Mouse (Mus musculus) neural tube, embryonic 15.5 days (tissue): Measurements from ENCODE around the gene Slc1a3. TPM values are rescaled to one million over a fixed set of nuclear protein-coding genes. Genes with fewer than 3 reads are reported as not detected.

Experiments
- ATAC-seq: fragments of 200-750 bp; cut with Nextera tagmentation; 2 replicates; pipeline ENCODE4 v1.8.0; 2017; ENCODE audit warnings: mild to moderate bottlenecking, moderate TSS enrichment, moderate library complexity; ENCODE audit not compliant: low FRiP score
- H3K27ac ChIP-seq: fragments of 300-500 bp; sonication (generic); replicated peaks from 2 replicates; pipeline ENCODE4 v1.5.1; 2015; ENCODE audit warnings: mild to moderate bottlenecking, inconsistent platforms
- H3K27me3 ChIP-seq: fragments of 300-500 bp; sonication (generic); replicated peaks from 2 replicates; pipeline ENCODE4 v1.6.1; 2015; ENCODE audit warnings: inconsistent platforms
- H3K36me3 ChIP-seq: fragments of 300-500 bp; sonication (generic); 2 replicates; pipeline ENCODE4 v1.6.1; 2015; ENCODE audit warnings: inconsistent platforms
- H3K4me1 ChIP-seq: fragments of 300-500 bp; sonication (generic); 2 replicates; pipeline ENCODE4 v1.6.1; 2015; ENCODE audit warnings: inconsistent platforms
- H3K4me2 ChIP-seq: fragments of 300-500 bp; sonication (generic); 2 replicates; pipeline ENCODE4 v1.6.1; 2015; ENCODE audit warnings: inconsistent platforms, mild to moderate bottlenecking, moderate library complexity
- H3K4me3 ChIP-seq: fragments of 300-500 bp; sonication (generic); replicated peaks from 2 replicates; pipeline ENCODE4 v1.5.1; 2015; ENCODE audit warnings: mild to moderate bottlenecking, inconsistent platforms
- H3K9ac ChIP-seq: fragments of 300-500 bp; sonication (generic); replicated peaks from 2 replicates; pipeline ENCODE4 v1.6.1; 2015; ENCODE audit warnings: mild to moderate bottlenecking, inconsistent platforms
- H3K9me3 ChIP-seq: fragments of 300-500 bp; sonication (generic); replicated peaks from 2 replicates; pipeline ENCODE4 v1.6.1; 2016; ENCODE audit warnings: inconsistent platforms
- WGBS: fragments of 180-500 bp; shearing (Covaris S2); methylation state at CpG from one replicate; pipeline ENCODE4 v1.1.7; 2015; ENCODE audit warnings: mixed read lengths; 5-methylcytosine and 5-hydroxymethylcytosine counted together
- polyA plus RNA-seq: library from polyadenylated mRNA; unstranded; fragments of >200 nt; fragmentation: Nextera tagmentation; extraction: Ambion mirVana; gene quantifications from 2 replicates; pipeline ENCODE4 v1.2.1, GENCODE M21; 2015

Gene Slc1a3
- polyA plus RNA-seq, 1 experiment from 2014 or later: 174 TPM

DNA sequence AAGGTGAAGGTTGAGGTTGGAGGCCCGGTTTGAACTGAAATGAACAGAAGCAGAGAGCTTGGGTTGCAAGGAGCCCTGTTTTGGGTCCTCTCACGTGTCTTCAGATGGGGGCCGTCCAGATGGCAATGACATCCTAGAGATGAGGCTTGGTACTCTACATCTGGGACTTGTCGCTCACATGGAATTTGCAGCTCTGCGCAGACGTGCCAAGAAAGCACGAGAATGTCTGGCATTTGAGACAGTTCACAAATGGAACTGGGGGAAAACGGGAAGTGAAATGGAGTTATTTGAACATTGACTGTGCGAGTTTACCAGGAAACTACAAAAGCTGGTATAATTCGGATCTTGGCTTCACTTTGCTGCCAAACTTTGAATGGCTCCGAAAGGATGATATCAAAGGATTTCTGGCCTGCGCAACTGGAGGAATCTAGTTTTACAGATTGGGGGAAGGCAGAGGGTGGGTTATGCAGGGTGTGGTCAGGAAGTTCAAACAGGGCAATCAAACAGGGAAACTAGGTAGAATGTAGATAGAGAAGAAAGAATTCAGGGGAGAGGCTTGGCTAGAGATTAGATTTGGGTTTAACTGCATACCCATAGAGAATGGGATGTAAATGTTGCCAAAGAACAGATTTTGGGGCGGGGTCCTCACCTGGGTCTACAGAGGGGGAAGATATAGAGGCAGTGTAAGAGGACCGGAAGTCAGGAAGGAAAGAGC, 12.0 kb upstream of the Slc1a3 start:
- Histone ChIP-seq H3K27me3 (no peaks in the 10 kb centered on the region), H3K9me3 (no peaks in the 10 kb centered on the region), H3K4me2 (no peak overlapping the region), H3K4me3 (no peak overlapping the region), H3K36me3 (no peaks in the 10 kb centered on the region), H3K9ac (no peak overlapping the region), H3K4me1 (no peaks in the 10 kb centered on the region), H3K27ac (no peak overlapping the region)
- ATAC-seq: no peak
- WGBS: 93% methylated on average over 14 of the region's 14 CpGs

DNA sequence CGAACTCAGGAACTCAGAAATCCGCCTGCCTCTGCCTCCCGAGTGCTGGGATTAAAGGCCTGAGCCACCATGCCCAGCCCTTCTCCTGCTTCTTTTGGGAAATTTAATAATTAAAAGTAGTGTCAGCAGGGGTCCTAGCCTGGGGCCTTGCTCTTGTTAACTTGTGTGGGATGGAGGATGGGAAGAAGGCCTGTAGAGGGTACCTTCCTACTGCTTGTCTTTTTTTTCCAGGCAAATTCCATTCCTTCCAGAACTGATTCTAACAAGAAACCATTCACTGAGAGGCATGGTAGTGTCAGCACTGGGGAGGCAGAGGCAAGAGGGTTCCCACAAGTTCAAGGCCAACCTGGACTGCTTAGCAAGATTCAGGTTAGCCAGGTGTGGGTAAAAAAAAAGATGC, 11.2 kb upstream of the Slc1a3 start:
- Histone ChIP-seq H3K36me3 (no peaks in the 10 kb centered on the region), H3K9me3 (no peaks in the 10 kb centered on the region), H3K27me3 (no peaks in the 10 kb centered on the region), H3K4me2 (no peak overlapping the region), H3K4me1 (peaks cover 7% of the 10 kb centered on the region), H3K9ac (no peak overlapping the region), H3K27ac (no peak overlapping the region), H3K4me3 (no peak overlapping the region)
- ATAC-seq: no peak
- WGBS: 93% methylated on average over 3 of the region's 3 CpGs

- 33% methylated on average over 3 of the region's 3 CpGs for WGBS
- H3K27ac ChIP-seq: no peak overlapping the region
- H3K9ac ChIP-seq: no peak overlapping the region
- H3K4me1 ChIP-seq: peaks cover 11% of the 10 kb centered on the region
- ATAC-seq: no peak
- H3K4me2 ChIP-seq: no peak overlapping the region
- H3K9me3 ChIP-seq: no peaks in the 10 kb centered on the region
- no peaks in the 10 kb centered on the region for H3K27me3 ChIP-seq
- no peak overlapping the region for H3K4me3 ChIP-seq
- no peaks in the 10 kb centered on the region for H3K36me3 ChIP-seq
Measured at GRCm38 (mm10) chr15:8721005-8721404, 10.4 kb upstream of the Slc1a3 start.

DNA sequence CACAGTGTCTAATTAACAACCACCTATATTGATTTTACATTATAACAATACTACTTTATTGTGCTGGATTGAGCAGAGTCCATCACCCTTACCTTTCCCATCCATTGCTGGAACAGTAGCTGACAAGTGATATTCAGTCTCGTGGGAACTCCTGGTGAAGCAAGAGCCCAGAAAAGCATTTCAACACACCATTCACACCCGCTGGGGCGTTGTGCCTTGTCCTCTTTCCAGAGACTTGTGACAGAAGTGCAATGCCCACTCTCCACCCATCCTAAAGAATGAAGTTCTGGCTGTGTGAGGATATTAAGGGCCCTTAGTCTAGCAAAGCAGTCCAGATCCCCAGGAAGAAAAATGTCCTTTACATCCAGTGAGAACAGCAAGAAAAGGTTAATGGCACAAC, 7.9 kb upstream of the Slc1a3 start:
- Histone ChIP-seq H3K4me1 (peaks cover 11% of the 10 kb centered on the region), H3K9ac (no peak overlapping the region), H3K36me3 (no peaks in the 10 kb centered on the region), H3K27ac (no peak overlapping the region), H3K4me2 (no peak overlapping the region), H3K9me3 (no peaks in the 10 kb centered on the region), H3K4me3 (no peak overlapping the region), H3K27me3 (no peaks in the 10 kb centered on the region)
- 82% methylated on average over 3 of the region's 3 CpGs for WGBS
- no peak for ATAC-seq

DNA sequence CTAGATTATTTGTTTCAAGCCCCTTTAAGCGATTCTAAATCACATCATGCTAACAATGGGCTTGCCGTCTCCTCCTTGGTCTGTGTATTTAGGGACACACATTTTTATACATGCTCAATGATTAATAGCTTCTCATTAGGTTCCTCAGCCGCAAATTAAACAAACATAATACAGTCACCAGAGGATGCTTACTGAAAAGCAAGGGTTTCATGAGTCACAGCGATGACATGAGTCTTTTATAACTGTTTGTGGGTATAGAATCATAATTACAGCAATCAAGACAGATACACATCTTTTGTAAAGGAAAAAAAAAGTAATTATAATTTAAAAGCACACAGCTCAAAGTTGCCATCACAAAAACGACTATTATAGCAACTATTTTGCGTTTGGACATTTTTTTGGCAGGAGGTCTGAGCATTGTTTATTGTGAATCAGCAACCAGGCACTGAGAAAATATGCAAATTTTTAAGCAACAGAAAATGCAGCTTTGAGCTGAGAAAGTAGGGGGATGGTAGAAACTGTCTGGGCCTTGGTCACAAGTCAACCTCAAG, 6.5 kb upstream of the Slc1a3 start:
- Histone ChIP-seq H3K27ac (no peak overlapping the region), H3K9me3 (no peaks in the 10 kb centered on the region), H3K9ac (no peak overlapping the region), H3K27me3 (no peaks in the 10 kb centered on the region), H3K4me1 (peaks cover 11% of the 10 kb centered on the region), H3K4me2 (peak overlapping the region; percentile 45), H3K4me3 (no peak overlapping the region), H3K36me3 (no peaks in the 10 kb centered on the region)
- peak; percentile 51; the same call in 1 of the 2 replicates for ATAC-seq
- WGBS: 13% methylated on average over 6 of the region's 6 CpGs

- H3K27ac ChIP-seq: no peak overlapping the region
Measured at GRCm38 (mm10) chr15:8716330-8716964, 5.9 kb upstream of the Slc1a3 start.

DNA sequence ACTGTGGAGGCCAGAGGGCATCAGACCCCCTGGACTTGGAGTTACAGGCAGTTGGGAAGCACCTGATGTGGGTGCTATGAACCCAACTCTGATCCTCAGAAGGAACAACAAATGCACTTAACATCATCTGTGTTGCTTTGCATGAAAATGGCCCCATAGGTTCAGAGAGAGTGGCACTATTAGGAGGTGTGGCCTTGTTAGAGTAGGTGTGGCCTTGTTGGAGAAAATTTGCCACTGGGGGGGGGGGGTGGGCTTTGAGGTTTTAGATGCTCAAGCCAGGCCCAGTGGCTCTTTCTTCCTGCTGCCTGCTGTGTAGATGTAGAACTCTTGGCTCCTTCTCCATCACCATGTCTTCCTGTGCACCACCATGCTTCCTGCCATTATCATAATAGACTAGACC, 5.1 kb upstream of the Slc1a3 start:
- H3K4me3 ChIP-seq: no peak overlapping the region
- no peak for ATAC-seq
- H3K4me2 ChIP-seq: no peak overlapping the region
- H3K27ac ChIP-seq: no peak overlapping the region
- H3K36me3 ChIP-seq: no peaks in the 10 kb centered on the region
- no peaks in the 10 kb centered on the region for H3K27me3 ChIP-seq
- H3K4me1 ChIP-seq: peaks cover 15% of the 10 kb centered on the region
- H3K9ac ChIP-seq: no peak overlapping the region
- no peaks in the 10 kb centered on the region for H3K9me3 ChIP-seq

More at GRCm38 (mm10) chr15:8716330-8716964, 5.9 kb upstream of the Slc1a3 start:
- no peaks in the 10 kb centered on the region for H3K9me3 ChIP-seq
- ATAC-seq: peak; percentile 43; the same call in 1 of the 2 replicates
- H3K4me1 ChIP-seq: peaks cover 11% of the 10 kb centered on the region
- WGBS: 5% methylated on average over 12 of the region's 12 CpGs
- H3K4me3 ChIP-seq: no peak overlapping the region
- no peaks in the 10 kb centered on the region for H3K27me3 ChIP-seq
- H3K36me3 ChIP-seq: no peaks in the 10 kb centered on the region
- peak overlapping the region; percentile 45 for H3K4me2 ChIP-seq
- H3K9ac ChIP-seq: no peak overlapping the region

DNA sequence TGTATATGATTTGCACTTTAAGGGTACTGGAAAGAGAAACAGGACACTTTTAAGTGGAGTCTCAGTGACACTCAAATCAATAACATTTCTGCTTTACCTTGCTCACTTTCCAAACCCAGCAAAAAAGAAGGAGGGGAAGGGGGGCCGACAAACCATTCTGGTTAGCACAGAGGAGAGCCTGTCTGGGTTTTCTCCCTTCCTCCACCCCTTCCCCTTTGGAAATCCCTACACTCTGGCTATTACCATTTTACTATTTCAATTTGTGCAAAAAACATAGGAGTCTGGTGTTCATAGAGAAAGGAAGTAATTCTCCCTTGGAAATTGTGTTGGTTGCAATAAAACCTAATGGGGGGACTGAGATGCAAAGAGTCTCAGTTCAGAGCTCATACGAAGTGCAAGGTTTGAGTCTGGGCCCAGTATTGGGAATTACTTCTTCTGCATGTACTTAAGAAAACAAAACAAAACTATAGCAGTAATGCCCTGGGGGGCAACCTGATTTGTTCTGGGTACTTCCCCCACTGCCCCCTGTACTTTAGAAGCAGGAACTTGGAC, 1.9 kb upstream of the Slc1a3 start:
- Histone ChIP-seq H3K27me3 (no peaks in the 10 kb centered on the region; the same call in 1 of the 2 replicates), H3K4me3 (no peak overlapping the region), H3K9me3 (no peaks in the 10 kb centered on the region), H3K4me1 (peaks cover 23% of the 10 kb centered on the region), H3K9ac (no peak overlapping the region), H3K36me3 (no peaks in the 10 kb centered on the region), H3K27ac (no peak overlapping the region), H3K4me2 (no peak overlapping the region)
- 40% methylated on average over 2 of the region's 2 CpGs for WGBS
- no peak for ATAC-seq

- WGBS: 71% methylated on average over 9 of the region's 9 CpGs
- Histone ChIP-seq H3K9ac (no peak overlapping the region), H3K36me3 (no peaks in the 10 kb centered on the region), H3K27ac (no peak overlapping the region), H3K27me3 (no peaks in the 10 kb centered on the region; the same call in 1 of the 2 replicates), H3K9me3 (no peaks in the 10 kb centered on the region), H3K4me1 (peaks cover 16% of the 10 kb centered on the region), H3K4me2 (peak overlapping the region; percentile 22; the same call in 1 of the 2 replicates), H3K4me3 (no peak overlapping the region)
- no peak for ATAC-seq
Measured at GRCm38 (mm10) chr15:8711630-8712310, 1.2 kb upstream of the Slc1a3 start.

DNA sequence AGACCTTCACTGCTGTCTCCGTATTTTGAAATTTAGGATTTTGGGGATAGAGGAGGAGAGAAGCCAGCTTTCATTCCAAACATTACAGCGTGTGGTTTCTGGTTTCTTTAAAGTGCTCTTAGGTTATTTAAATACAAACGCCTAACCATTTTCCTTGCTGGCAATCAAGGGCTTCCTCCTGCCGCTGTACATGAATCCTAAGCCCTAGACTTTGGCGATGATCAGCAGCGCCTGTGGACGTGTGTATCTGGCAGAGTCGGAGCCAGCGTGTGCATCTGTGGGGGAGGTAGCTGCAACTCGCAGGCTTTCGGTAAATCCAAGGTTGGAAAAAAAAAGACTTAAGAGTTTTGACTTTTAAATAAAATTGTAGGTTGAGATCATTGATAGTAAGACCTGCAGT, 986 bp downstream of the Slc1a3 start:
- no peaks in the 10 kb centered on the region for H3K36me3 ChIP-seq
- 1% methylated on average over 11 of the region's 11 CpGs for WGBS
- ATAC-seq: peak; percentile 67; the same call in 1 of the 2 replicates
- H3K9ac ChIP-seq: peak overlapping the region; percentile 42
- H3K27ac ChIP-seq: peak overlapping the region; percentile 38; the same call in 1 of the 2 replicates
- H3K4me3 ChIP-seq: peak overlapping the region; percentile 52
- peak overlapping the region; percentile 83 for H3K4me2 ChIP-seq
- no peaks in the 10 kb centered on the region for H3K9me3 ChIP-seq
- H3K4me1 ChIP-seq: peaks cover 13% of the 10 kb centered on the region
- no peaks in the 10 kb centered on the region; the same call in 1 of the 2 replicates for H3K27me3 ChIP-seq

DNA sequence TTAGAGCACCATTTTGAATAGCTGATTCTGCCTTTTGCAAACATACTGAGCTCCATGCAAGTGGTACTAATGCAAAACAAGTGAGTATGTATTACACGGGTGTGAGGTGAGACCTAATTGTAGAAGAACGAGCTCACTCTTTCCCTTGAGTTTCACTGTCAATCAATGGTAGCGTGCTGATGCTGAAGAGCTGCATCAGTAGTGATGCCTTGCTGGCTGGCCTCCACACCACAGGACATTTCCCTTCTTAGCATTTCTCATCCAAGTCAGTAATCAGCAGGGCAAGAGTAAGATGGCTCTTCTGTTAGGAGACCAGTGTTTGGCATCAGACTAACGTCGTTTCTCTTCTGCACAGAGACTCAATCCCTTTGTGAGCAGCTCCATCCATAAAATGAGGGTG, 4.0 kb downstream of the Slc1a3 start:
- WGBS: 70% methylated on average over 5 of the region's 5 CpGs

More for the DNA sequence above, 4.0 kb downstream of the Slc1a3 start:
- peak overlapping the region; percentile 61 for H3K27ac ChIP-seq
- peaks cover 13% of the 10 kb centered on the region for H3K4me1 ChIP-seq
- no peaks in the 10 kb centered on the region for H3K9me3 ChIP-seq
- H3K4me2 ChIP-seq: peak overlapping the region; percentile 38
- H3K36me3 ChIP-seq: no peaks in the 10 kb centered on the region
- ATAC-seq: no peak
- no peak overlapping the region for H3K9ac ChIP-seq
- 0 out of 2 replicates have a peak overlapping the region, but pooled peaks have one; percentile 5 for H3K4me3 ChIP-seq
- H3K27me3 ChIP-seq: no peaks in the 10 kb centered on the region; the same call in 1 of the 2 replicates
